Comparison of ENCODE assay signal across 7 mouse cellular contexts in the genomic region with DNA sequence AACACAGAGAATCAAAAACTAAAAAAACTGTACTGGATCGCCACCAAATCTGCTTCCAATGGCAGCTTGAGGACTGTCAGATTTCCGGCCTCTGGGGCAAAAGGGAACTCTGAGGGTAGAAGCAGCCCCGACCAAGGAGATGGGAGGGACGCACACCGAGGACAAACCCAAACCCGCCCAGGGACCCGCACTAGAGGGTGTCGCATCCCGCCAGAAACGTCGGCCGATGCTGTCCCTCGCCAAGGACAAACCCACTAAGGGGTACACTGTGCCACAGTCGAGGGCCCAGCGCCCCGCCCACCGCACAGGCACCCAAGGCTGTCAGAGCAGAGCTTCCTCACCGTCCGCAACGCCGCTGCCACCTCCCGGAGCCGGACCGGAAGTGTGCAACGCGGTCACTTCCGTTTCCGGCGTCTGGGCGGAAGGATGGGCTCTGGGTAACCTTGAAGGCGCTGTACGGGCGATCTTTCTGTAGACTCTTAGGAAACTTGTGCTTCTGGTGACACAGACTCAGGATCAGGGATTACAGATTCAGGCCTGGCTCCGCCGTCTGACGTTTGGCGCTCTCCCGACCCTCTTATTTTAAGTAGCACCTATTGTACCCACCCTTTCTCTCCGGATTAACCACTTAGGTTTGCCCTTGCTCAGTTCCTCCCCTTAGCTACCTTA. TPM values are rescaled to one million over a fixed set of nuclear protein-coding genes. Genes with fewer than 3 reads are reported as not detected.
A peak's percentile ranks its signal among the peaks of the same experiment; 100 is the strongest.
DNase-seq lines count a peak whose midpoint lies in the region; ATAC-seq and TF ChIP-seq lines count a peak whose summit lies in the region.

Exoc3 (minus strand) TSS at position 416 of the 669 bp plus-strand sequence.

- H3K4me2 ChIP-seq in intestine, postnatal 0 days (replicated peaks; ENCODE audit: low read depth) = peak within 1 kb of the TSS; percentile 76
- peak within 1 kb of the TSS; percentile 84 for H3K4me2 ChIP-seq in midbrain, embryonic 12.5 days (replicated peaks)

- H3K4me1 ChIP-seq in embryonic facial prominence, embryonic 10.5 days = peaks cover 19% of the 10 kb centered on the region
- H3K4me1 ChIP-seq in intestine, postnatal 0 days (replicated peaks; ENCODE audit: control insufficient read depth, insufficient read depth, low read length) = no peaks in the 10 kb centered on the region
- peaks cover 20% of the 10 kb centered on the region for H3K4me1 ChIP-seq in midbrain, embryonic 12.5 days
- H3K4me1 ChIP-seq in small intestine, adult 2 months (ENCODE audit: control insufficient read depth, insufficient read depth, insufficient read length, low read length) = no peaks in the 10 kb centered on the region

- intact Hi-C loops in left cerebral cortex, postnatal 4 days (cut with DNase I) = no loop called here

- WGBS in embryonic facial prominence, embryonic 10.5 days = under 1% methylated on average over 39 of the region's 39 CpGs
- WGBS in intestine, postnatal 0 days = under 1% methylated on average over 39 of the region's 39 CpGs
- under 1% methylated on average over 39 of the region's 39 CpGs for WGBS in midbrain, embryonic 12.5 days
- WGBS in small intestine, adult 2 months = under 1% methylated on average over 39 of the region's 39 CpGs

- TF ChIP-seq POLR2A in small intestine, adult 2 months (IDR thresholded peaks at IDR 0.05; ENCODE audit: low read depth, low read length) = peak; percentile 78

- peak; percentile 98 for ATAC-seq in intestine, postnatal 0 days
- peak; percentile 95 for ATAC-seq in midbrain, embryonic 12.5 days (ENCODE audit: low FRiP score, low read depth)

- peak within 1 kb of the TSS; percentile 87 for H3K27ac ChIP-seq in embryonic facial prominence, embryonic 10.5 days (replicated peaks)
- peak within 1 kb of the TSS; percentile 91 for H3K27ac ChIP-seq in intestine, postnatal 0 days (ENCODE audit: low read depth, low read length)
- H3K27ac ChIP-seq in midbrain, embryonic 12.5 days (replicated peaks) = peak within 1 kb of the TSS; percentile 75
- peak within 1 kb of the TSS; percentile 96 for H3K27ac ChIP-seq in small intestine, adult 2 months (ENCODE audit: insufficient read depth, low read depth, low read length)

- TF ChIP-seq CTCF in intestine, postnatal 0 days (IDR thresholded peaks at IDR 0.05; ENCODE audit: low read depth) = 0 out of 2 replicates have a peak, but pooled peaks have one; percentile 3
- TF ChIP-seq CTCF in small intestine, adult 2 months (IDR thresholded peaks at IDR 0.05; ENCODE audit: extremely low read depth, insufficient read length, insufficient replicate concordance, low read depth, low read length) = no peak

- H3K27me3 ChIP-seq in embryonic facial prominence, embryonic 10.5 days (replicated peaks; ENCODE audit: low read depth, poor library complexity, severe bottlenecking) = no peaks in the 10 kb centered on the region
- H3K27me3 ChIP-seq in intestine, postnatal 0 days (replicated peaks; ENCODE audit: control insufficient read depth, insufficient read depth, low read length) = no peaks in the 10 kb centered on the region
- no peaks in the 10 kb centered on the region for H3K27me3 ChIP-seq in midbrain, embryonic 12.5 days
- no peaks in the 10 kb centered on the region for H3K27me3 ChIP-seq in small intestine, adult 2 months (ENCODE audit: control insufficient read depth, insufficient read depth, low read length)

- H3K4me3 ChIP-seq in embryonic facial prominence, embryonic 10.5 days = peak within 1 kb of the TSS; percentile 90
- peak within 1 kb of the TSS; percentile 86 for H3K4me3 ChIP-seq in intestine, postnatal 0 days (ENCODE audit: low read depth, low read length)
- H3K4me3 ChIP-seq in midbrain, embryonic 12.5 days = peak within 1 kb of the TSS; percentile 81
- peak within 1 kb of the TSS; percentile 75 for H3K4me3 ChIP-seq in small intestine, adult 2 months (ENCODE audit: low read depth, low read length)

- peak within 1 kb of the TSS; percentile 74 for H3K9ac ChIP-seq in intestine, postnatal 0 days (ENCODE audit: low read depth, low read length)
- peak within 1 kb of the TSS; percentile 80 for H3K9ac ChIP-seq in midbrain, embryonic 12.5 days (replicated peaks)

- peaks cover 27% of the 10 kb centered on the region for H3K36me3 ChIP-seq in embryonic facial prominence, embryonic 10.5 days (replicated peaks)
- H3K36me3 ChIP-seq in intestine, postnatal 0 days (ENCODE audit: control insufficient read depth, insufficient read depth) = peaks cover 15% of the 10 kb centered on the region
- peaks cover 20% of the 10 kb centered on the region for H3K36me3 ChIP-seq in midbrain, embryonic 12.5 days
- H3K36me3 ChIP-seq in small intestine, adult 2 months (ENCODE audit: control insufficient read depth, insufficient read depth, low read length) = peaks cover 15% of the 10 kb centered on the region

- peak; percentile 95 for DNase-seq in adrenal gland, postnatal 10 days
- peak; percentile 92 for DNase-seq in embryonic facial prominence, embryonic 10.5 days (ENCODE audit: low spot score)
- DNase-seq in gonadal fat pad, adult 2 months (ENCODE audit: low read depth) = no peak
- DNase-seq in left cerebral cortex, postnatal 4 days = peak; percentile 90

- no peaks in the 10 kb centered on the region for H3K9me3 ChIP-seq in embryonic facial prominence, embryonic 10.5 days
- no peaks in the 10 kb centered on the region for H3K9me3 ChIP-seq in intestine, postnatal 0 days (ENCODE audit: control insufficient read depth)
- no peaks in the 10 kb centered on the region for H3K9me3 ChIP-seq in midbrain, embryonic 12.5 days

RNA-seq across cellular contexts. Expression of gene Exoc3, which starts in this region (rescaled TPM):
- total RNA-seq in adrenal gland, postnatal 10 days (2021) = 10 to 100 TPM; 47.3 to 53.5 TPM
- polyA plus RNA-seq in embryonic facial prominence, embryonic 10.5 days (2016; fragmentation: Nextera tagmentation; extraction: Ambion mirVana) = 77.4 and 82.2 TPM in 2 replicates
- 28.5 and 35.1 TPM in 2 replicates for polyA plus RNA-seq in gonadal fat pad, adult 2 months (2012; rRNA removed)
- polyA plus RNA-seq in intestine, postnatal 0 days (2015; fragmentation: Nextera tagmentation; extraction: Ambion mirVana) = 41.8 and 42.8 TPM in 2 replicates
- total RNA-seq in left cerebral cortex, postnatal 4 days (2021) = 10 to 100 TPM; 74.9 to 78.3 TPM
- 82.4 and 89.2 TPM in 2 replicates for polyA plus RNA-seq in midbrain, embryonic 12.5 days (2016; fragmentation: Nextera tagmentation; extraction: Ambion mirVana)
- 18.2 and 45.1 TPM in 2 replicates for polyA plus RNA-seq in small intestine, adult 2 months (2012; rRNA removed)
